Mouse (Mus musculus) lung, postnatal 0 days (tissue): ENCODE data around the gene Sox5.

Experiments
- CTCF ChIP-seq: IDR thresholded peaks from 2 replicates; pipeline ENCODE4 v1.5.1; 2016; ENCODE audit warnings: antibody characterized with exemption, mild to moderate bottlenecking
- EP300 ChIP-seq: IDR thresholded peaks from 2 replicates; pipeline ENCODE4 v1.6.1; 2016; ENCODE audit warnings: antibody characterized with exemption, mild to moderate bottlenecking, control low read depth

GRCm38 (mm10) chr6:144817329-144817932 lies 35.7 kb upstream of the Sox5 start:
- TF ChIP-seq CTCF (no peak), EP300 (no peak)
